8 mouse cellular contexts compared by ENCODE assay signal in the genomic region with DNA sequence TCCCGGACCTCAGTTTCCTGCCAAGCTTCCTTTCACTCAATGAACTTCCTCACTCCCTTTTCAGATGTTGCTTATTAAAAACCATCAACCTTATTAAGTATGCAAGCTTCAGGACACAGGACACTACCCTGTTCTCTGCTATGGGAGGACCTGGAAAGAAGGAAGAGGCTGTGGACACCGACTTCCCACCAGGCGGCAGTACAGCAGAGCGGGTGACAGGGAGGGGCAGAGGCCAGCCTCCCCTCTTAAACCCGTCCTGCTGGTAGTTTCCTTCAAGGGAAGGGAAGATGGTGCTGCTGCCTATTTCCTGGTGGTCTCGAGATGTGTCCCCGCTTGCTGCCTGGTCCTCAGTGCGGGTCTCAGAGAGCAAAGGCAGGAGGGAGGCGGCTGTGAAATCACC.
A peak's percentile ranks its signal among the peaks of the same experiment; 100 is the strongest.
DNase-seq lines count a peak whose midpoint lies in the region; ATAC-seq lines count a peak whose summit lies in the region.

No protein-coding gene starts in this region.

- peak; percentile 54 to 70 for DNase-seq in layer of hippocampus, postnatal 10 days (ENCODE audit: low spot score in 2 of 2)
- DNase-seq in layer of hippocampus, adult 9-11 months: no peak
- peak; percentile 32 for DNase-seq in Muller cell, postnatal 12 days (ENCODE audit: inconsistent ontology term)
- DNase-seq in embryonic facial prominence, embryonic 10.5 days (ENCODE audit: low spot score): peak; percentile 68
- DNase-seq in heart, postnatal 4 days: peak; percentile 79
- DNase-seq in spleen, postnatal 14 days (ENCODE audit: low spot score in 2 of 2): peak; percentile 18 to 52
- DNase-seq in left cerebral cortex, adult 11 months (ENCODE audit: low spot score): no peak

- no peaks in the 10 kb centered on the region for H3K27me3 ChIP-seq in embryonic facial prominence, embryonic 10.5 days (replicated peaks; ENCODE audit: low read depth, poor library complexity, severe bottlenecking)
- H3K27me3 ChIP-seq in liver, embryonic 16.5 days (ENCODE audit: control insufficient read depth, insufficient read depth, low read depth, low read length): no peaks in the 10 kb centered on the region

- no peak overlapping the region for H3K27ac ChIP-seq in embryonic facial prominence, embryonic 10.5 days (replicated peaks)
- H3K27ac ChIP-seq in liver, embryonic 16.5 days (ENCODE audit: low read length): no peak overlapping the region

- H3K4me1 ChIP-seq in embryonic facial prominence, embryonic 10.5 days: peaks cover 21% of the 10 kb centered on the region; the same call in 1 of the 2 replicates
- peaks cover 4% of the 10 kb centered on the region; the same call in 1 of the 2 replicates for H3K4me1 ChIP-seq in liver, embryonic 16.5 days (ENCODE audit: control insufficient read depth, low read depth, low read length)

- no peak overlapping the region for H3K4me2 ChIP-seq in liver, embryonic 16.5 days (ENCODE audit: low read depth, low read length)

- peaks cover 49% of the 10 kb centered on the region for H3K36me3 ChIP-seq in embryonic facial prominence, embryonic 10.5 days (replicated peaks)
- H3K36me3 ChIP-seq in liver, embryonic 16.5 days (ENCODE audit: control insufficient read depth, insufficient read depth): no peaks in the 10 kb centered on the region; the same call in 1 of the 2 replicates

- no peak overlapping the region for H3K9ac ChIP-seq in liver, embryonic 16.5 days (ENCODE audit: low read depth, low read length)

- 0 out of 2 replicates have a peak, but pooled peaks have one; percentile 22 for ATAC-seq in liver, embryonic 16.5 days (ENCODE audit: low read depth)

- no peak overlapping the region for H3K4me3 ChIP-seq in embryonic facial prominence, embryonic 10.5 days
- H3K4me3 ChIP-seq in liver, embryonic 16.5 days (ENCODE audit: low read depth, low read length): no peak overlapping the region

- H3K9me3 ChIP-seq in embryonic facial prominence, embryonic 10.5 days: no peaks in the 10 kb centered on the region
- no peaks in the 10 kb centered on the region for H3K9me3 ChIP-seq in liver, embryonic 16.5 days (replicated peaks; ENCODE audit: control insufficient read depth, low read length)

- 47% methylated on average over 9 of the region's 9 CpGs for WGBS in embryonic facial prominence, embryonic 10.5 days
- WGBS in liver, embryonic 16.5 days (ENCODE audit: insufficient replicate concordance): 35% methylated on average over 9 of the region's 9 CpGs

Comparison
In these comparisons a context has a peak if more than half of its experiments do, and no peak if none do; other contexts are left out.
1. DNase-seq: peak in layer of hippocampus, postnatal 10 days (2 of 2), Muller cell, postnatal 12 days (single experiment), embryonic facial prominence, embryonic 10.5 days (single experiment), heart, postnatal 4 days (single experiment) and spleen, postnatal 14 days (2 of 2); none in layer of hippocampus, adult 9-11 months (single experiment) and left cerebral cortex, adult 11 months (single experiment).